Mouse (Mus musculus) kidney, postnatal 10 days (tissue): ENCODE data around the gene Bmper.

ENCODE experiments used
- DNase-seq: peaks from one replicate; pipeline ENCODE4 v3.0.0; 2021; ENCODE audit warnings: mixed read lengths

Gene Bmper

DNA sequence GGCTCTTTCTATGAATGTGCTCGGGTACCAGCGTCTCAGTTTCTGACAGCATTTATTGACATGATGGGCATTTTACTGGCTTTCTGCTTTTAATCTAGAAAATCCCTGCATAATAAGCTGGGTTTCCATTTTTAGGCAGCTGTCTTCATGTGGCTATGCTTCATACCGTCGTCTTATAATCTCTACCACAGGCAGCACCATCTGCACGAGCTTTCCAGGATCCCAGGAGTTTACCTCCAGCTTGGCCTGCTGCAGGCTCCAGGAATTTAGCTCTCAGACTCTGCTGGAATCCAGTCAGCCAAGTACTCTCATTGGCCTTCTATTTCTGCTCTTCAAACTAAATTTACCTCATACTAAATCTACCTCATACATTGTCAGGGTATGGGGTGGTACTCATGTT lies 219.3 kb downstream of the Bmper start:
- no peak for DNase-seq

DNA sequence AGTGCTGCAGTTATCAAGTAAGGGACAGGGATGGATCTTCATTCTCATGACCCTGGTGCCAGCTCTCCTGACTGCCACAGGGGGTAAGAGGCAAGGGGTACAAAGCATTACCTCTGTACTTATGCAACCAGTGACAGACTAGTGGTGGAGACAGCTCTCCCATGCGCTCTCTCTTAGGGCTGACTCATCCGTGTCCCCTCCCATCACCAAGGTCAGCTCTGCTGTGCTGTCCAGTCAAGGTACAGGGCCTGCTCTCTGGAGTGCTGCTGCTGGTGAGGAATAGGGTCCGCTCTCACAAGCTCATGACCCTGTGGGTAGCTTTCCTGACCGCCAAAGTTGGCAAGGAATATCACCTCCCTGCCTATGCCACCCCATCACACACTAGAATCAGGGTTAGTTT lies 222.1 kb downstream of the Bmper start:
- no peak for DNase-seq

DNA sequence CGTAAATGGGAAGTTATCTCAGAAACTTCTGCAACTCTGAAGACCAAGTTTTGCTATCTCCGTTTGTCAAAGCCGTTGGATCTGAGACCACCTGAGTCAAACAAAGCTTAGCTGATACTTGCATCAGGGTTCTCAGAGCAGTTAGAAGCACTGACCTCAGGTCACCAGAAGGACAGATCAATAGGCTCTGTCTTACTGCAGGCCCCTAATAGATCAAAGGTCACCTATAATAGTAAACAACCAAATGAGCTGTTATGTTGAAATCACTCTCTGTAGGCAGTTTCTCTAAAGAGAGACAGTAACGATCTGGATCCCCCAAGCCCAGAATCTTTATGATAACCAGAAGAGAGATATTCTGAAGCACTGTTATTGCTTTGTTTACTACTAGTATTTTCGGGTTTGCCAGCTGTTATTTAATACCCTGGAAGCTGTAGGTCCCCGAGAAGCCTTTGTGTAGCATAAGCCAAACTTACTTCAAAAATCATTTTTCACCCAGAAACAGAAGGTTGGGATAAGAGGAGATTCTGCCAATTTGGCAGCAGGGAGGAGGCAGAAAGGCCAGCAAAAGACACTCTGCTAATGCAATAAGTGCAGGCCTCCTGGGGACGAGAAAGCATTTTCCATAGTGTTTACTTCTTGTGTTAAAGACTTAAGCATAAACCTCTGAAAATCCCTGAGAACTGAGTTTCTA lies 224.5 kb downstream of the Bmper start:
- no peak for DNase-seq

DNA sequence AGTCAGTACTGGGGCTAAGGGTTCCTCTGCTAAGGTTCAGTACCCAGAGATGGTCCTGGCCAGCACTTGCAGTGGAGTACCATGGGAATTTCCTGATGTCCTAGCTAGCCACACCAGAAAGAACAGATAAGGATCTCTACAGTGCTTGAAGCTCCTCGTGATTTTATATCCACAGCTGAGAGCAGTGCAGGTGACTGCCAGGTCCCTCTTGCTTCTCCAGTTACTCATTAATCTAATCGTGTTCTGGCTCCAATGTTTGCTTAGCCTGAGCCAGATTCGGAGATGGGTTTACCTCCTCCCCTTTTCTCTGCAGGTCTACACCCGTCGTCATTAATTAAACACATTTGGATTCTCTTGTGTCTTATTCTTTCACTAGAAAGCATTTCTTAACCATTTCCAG lies 230.4 kb downstream of the Bmper start:
- DNase-seq: no peak

DNA sequence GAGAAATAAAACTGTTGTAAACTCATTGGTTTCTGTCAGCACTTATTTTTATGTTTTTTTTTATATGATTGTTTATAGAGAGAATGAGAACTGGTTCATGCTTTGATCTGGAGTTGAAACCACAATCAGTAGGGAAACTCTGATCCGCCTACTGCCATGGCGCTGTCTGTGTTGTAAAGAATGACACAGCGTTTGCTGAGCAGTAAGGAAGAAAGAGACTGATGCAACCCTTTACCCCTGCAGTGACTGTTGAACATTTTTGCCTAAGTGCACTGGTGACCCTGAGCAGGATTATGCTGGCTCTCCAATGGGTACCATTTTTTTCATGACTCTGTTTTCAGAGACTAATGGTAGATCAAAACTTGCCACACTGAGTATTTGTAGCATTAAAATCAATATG lies 234.3 kb downstream of the Bmper start:
- DNase-seq: no peak

DNA sequence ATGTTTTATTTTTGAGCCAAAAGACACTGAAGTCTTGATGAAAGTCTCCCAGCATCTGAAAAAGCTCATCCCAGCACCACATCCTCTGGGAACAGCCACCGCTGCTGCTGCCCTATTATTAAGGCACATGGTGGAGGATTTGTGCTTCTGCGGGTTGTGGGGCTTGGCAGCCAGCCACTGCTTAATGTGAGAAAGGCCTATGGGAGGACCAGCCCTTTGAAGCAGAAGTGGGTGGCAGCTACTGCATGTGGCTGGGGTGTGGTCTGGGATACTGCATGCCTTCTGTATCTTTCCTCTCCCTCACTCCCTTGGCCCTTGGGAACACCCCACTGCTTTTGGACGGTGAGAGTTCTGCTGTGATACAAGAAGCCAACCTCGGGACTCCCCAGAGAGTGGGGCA lies 237.8 kb downstream of the Bmper start:
- DNase-seq: peak; percentile 12

DNA sequence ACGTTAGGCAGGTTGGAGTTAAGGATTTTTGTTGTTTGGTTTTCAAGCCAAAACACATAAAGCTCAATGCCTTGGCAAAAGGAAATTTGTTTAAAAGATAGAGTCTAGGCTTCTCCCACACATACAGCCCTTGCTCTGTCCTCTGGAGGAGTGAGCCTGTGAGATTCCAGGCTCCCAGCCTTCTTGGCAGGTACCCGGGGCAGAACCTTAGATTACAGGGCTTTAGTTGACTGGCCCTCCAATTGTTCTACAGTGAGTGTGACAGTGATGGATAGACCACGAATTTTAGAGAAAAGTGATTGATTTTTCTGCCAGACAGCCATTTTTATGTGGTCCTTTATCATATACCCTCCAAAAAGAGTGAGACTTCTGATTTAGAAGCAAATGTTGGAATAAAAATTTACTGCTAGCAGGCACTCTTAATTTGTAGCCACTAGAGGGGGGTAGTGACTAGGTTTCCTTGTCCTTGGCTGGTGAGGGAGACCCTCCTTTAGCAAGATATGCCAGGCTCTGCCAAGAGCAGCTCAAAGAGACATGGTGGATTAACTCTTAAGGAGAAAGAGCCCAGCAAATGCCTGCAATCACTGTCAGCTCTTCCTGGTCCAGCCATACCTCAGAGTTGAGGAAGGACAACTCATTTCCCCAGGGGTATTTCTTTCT lies 240.2 kb downstream of the Bmper start:
- DNase-seq: peak; percentile 41

DNA sequence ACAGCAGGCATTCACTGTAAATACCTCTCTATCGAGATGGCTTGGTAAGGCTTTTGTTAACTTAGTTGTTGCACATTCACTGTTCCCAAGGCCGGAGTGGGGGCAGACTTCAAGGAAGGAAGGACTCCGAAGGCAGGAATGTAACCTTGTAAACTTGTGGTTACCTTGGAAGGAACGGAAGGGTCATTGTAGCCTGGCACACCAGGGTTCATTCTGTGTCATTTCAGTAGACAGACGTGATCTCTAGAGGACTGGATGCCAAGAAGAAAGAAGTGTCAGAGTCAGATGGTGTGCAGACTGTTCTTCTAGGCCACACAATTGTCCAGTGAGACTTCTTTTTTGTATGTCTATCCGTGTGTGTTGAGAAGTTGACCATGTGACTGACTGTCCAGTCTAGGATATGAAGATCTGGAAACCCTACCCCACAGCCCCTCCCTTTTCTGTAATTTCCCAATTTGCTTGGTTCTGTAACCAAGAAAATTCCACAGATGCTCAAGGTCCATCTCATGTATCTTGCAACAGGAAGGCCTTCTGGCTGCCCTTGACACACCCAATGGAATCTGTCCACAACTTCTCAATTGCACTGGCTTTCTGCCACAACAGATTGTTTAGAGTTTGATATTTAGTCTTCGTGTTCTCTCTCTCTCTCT lies 242.2 kb downstream of the Bmper start:
- no peak for DNase-seq

DNA sequence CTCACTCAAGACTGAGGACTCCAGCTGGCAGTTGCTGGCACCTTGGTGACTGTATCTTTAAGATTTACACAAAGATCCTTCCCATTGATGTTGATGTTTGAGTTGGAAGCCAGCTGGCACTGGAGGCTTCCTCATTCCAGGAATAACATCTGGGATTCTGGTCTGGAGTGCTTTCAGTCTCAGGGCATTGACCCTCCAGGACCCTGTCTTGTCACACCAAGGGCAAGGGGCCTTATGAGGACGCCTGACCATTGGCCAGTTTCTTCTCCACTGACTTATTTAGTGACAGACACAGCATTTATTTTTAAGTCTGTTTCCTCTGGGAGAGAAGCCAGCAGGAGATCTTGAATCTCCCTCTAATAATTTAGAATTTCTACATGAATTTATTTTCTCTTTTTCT lies 247.0 kb downstream of the Bmper start:
- DNase-seq: peak; percentile 63

DNA sequence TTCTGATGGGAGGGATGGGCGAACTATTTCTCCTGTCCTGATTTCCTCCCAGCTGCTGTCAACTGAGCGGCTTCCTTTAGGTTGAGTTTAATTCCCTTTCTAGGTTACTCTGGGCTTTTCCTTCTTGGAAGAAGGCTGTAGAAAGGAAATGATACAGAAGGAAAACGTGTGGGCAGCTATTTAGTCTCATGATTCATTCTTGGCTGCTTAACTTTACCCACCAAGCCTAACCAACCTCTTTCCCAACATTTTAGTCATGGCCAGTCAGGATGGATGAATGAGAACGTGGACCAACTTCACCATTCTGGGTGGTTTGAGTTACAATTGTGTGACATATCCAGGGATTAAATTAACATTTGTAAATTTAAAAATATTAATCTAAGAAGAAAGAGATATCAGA lies 263.0 kb downstream of the Bmper start:
- no peak for DNase-seq

DNA sequence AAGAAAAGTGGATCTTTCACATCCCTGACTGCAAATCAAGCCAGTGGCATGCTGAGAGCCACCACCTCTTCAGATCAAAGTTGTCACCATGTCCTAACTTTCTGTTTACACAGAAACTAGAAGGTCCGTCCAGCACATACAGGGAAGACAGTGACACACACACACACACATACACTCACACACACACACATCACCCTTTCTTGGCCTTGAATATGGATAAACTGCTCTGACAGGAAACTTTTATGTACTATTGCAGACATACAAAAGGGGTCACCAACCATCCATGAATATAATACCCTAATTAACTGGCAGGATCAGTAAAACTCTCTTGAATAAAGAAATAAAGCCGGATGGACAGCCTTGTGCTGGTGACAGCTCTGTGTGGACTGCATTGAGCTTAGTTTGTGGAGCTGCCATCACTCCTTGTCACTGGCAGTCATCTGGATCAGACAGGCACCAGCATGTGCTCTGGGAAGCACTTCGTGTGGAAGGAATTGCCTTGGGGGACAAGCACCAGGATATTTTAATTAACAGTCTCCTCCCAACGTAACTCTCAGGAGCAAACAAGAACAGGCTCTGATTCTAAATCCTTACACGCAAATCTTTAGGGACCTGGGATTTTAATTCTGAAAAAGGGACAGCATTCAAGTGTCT lies 264.0 kb downstream of the Bmper start:
- no peak for DNase-seq

DNA sequence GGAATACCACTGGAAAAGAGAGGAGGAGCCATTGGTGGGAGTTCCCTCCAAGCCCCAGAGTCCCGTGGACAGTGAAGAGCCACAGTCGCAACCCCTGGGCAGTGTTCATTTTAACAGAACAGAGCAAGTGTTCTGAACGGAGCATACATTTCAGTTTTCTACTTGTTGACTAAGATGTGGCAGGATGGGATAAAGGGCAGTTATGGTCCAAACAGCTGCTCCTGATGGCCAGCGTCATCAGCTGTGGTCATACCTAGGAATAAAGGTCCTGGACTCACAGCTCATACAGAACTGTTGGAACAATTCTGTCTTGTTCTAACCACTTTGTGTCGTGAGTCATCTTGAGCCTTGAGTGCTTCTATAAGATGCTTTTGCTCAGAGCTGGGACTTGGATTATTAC lies 265.4 kb downstream of the Bmper start:
- no peak for DNase-seq

DNA sequence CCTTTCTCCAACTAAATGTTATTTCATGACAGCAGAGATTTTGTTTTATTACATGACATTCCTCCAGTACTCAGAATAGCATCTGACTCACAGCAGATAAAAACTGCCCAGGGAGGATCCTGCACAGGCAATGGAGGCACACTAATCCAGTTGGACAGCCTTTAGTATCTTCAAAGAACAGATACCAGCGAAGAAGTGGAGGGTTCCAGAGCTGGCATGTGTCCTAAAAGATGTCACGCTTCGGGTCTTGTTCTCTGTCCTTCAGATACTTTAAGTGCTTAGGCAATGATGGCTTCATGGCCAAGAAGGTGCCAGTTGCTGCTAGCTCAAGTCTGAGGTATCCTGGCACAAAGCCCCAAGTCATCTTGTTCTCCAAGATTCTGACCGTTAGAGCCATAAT lies 272.5 kb downstream of the Bmper start:
- no peak for DNase-seq

DNA sequence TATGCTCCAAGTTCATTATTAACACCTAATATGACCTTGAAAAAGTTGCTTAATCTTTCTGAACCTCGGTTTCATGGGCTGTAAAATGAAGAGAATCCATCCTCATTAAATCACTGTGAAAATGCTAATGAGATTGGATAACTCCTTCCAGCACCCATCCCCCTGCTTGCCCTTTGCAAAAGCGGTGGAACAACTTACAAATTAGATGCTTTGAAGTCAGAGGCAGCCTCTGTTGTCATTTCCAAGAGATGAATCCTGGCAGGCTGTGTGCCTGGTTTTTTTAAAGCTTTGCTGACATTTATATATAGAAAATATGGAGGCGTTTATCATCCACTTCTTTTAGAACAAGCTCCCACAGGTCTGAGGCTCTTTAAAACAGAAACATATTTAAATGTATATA lies 274.8 kb downstream of the Bmper start:
- DNase-seq: no peak

DNA sequence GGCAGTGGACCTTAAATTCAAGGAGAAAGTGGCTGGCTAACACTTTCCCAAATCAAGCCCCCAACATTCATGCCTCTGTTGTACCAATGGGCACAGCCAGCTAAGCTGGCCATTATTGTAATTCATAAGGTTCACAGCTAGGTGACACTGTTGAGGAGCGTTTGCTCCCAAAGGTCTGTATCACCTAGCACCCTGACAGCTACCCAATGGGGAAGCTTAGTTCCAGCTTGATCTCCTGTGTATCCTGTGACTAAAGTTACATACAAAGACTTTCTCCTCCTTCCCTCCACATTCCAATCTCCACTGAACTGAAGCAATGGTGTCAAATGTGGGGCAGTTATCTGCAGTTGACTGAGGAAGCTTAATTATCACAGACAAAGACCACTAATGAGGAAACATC lies 311.0 kb downstream of the Bmper start:
- DNase-seq: no peak
